Mouse (Mus musculus) intestine, embryonic 16.5 days (tissue): ENCODE measurements around the gene Stpg2. TPM values are rescaled to one million over a fixed set of nuclear protein-coding genes. Genes with fewer than 3 reads are reported as not detected.

Source experiments
- ATAC-seq: fragments of 200-750 bp; cut with Nextera tagmentation; 2 replicates; pipeline ENCODE4 v1.8.0; 2017; ENCODE audit warnings: moderate TSS enrichment, moderate library complexity
- H3K27ac ChIP-seq: fragments of 300-500 bp; sonication (generic); 2 replicates; pipeline ENCODE4 v1.5.1; 2014; ENCODE audit warnings: mild to moderate bottlenecking, low read length
- H3K27me3 ChIP-seq: fragments of 300-500 bp; sonication (generic); replicated peaks from 2 replicates; pipeline ENCODE4 v1.6.1; 2014; ENCODE audit warnings: low read length, control low read depth, mixed read lengths; ENCODE audit not compliant: control insufficient read depth, insufficient read depth
- H3K36me3 ChIP-seq: fragments of 300-500 bp; sonication (generic); 2 replicates; pipeline ENCODE4 v1.6.1; 2014; ENCODE audit warnings: low read length, control low read depth; ENCODE audit not compliant: control insufficient read depth, insufficient read depth
- H3K4me1 ChIP-seq: fragments of 300-500 bp; sonication (generic); 2 replicates; pipeline ENCODE4 v1.6.1; 2014; ENCODE audit warnings: low read length, control low read depth, mixed read lengths; ENCODE audit not compliant: control insufficient read depth, insufficient read depth
- H3K4me2 ChIP-seq: fragments of 300-500 bp; sonication (generic); 2 replicates; pipeline ENCODE4 v1.6.1; 2014; ENCODE audit warnings: low read depth, low read length, control low read depth
- H3K4me3 ChIP-seq: fragments of 300-500 bp; sonication (generic); 2 replicates; pipeline ENCODE4 v1.5.1; 2014; ENCODE audit warnings: mild to moderate bottlenecking, low read length
- H3K9ac ChIP-seq: fragments of 300-500 bp; sonication (generic); 2 replicates; pipeline ENCODE4 v1.6.1; 2014; ENCODE audit warnings: low read depth, low read length
- H3K9me3 ChIP-seq: fragments of 300-500 bp; sonication (generic); 2 replicates; pipeline ENCODE4 v1.6.1; 2016; ENCODE audit warnings: low read length, control low read depth; ENCODE audit not compliant: control insufficient read depth
- WGBS: fragments of 180-500 bp; shearing (Covaris S2); extraction: QIAGEN DNeasy Blood & Tissue Kit; methylation state at CpG from one replicate; pipeline ENCODE4 v1.1.7; 2014; 5-methylcytosine and 5-hydroxymethylcytosine counted together
- polyA plus RNA-seq: library from polyadenylated mRNA; unstranded; fragments of >200 nt; fragmentation: Nextera tagmentation; extraction: Ambion mirVana; gene quantifications from 2 replicates; pipeline ENCODE4 v1.2.1, GENCODE M21; 2015

The Stpg2 gene
- not detected in 2 replicates for polyA plus RNA-seq

DNA sequence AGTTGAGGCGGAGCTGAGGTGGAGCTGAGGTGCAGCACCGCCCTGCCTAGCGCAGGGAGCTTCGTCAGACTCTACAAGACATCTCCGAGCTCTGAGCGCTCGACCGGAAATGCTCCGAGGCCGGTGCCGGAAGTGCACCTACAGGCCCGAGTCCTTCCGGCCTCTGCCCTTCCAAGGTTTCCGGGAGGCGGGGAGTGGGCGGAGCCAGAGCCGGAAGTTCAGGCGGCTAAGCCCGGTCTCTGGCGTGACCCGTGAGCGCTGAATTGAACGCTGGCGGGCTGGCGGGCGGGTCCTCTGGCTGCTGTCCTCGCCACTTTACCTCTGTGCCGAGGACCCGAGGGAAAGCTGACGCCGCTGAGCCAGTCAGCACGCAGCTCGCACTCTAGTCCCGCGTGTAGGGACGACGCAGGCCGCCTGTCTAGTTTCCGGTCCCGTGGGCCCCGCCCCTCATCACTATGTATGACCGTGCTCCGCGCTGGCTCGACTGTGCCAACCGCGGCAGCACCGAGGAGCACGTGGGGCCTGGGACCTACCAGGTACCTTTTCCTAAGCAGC lies at the start of gene Stpg2:
Gene Stpg2, plus strand, starts transcription at position 251 of the 555 bp plus-strand sequence.
- ATAC-seq: peak; percentile 100
- Histone ChIP-seq H3K27me3 (no peaks in the 10 kb centered on the region; the same call in 1 of the 2 replicates), H3K4me1 (no peaks in the 10 kb centered on the region; the same call in 1 of the 2 replicates), H3K9me3 (no peaks in the 10 kb centered on the region), H3K4me2 (peak within 1 kb of the TSS; percentile 65), H3K9ac (peak within 1 kb of the TSS; percentile 81), H3K4me3 (peak within 1 kb of the TSS; percentile 71), H3K27ac (peak within 1 kb of the TSS; percentile 96), H3K36me3 (no peaks in the 10 kb centered on the region)
- 1% methylated on average over 49 of the region's 49 CpGs for WGBS

DNA sequence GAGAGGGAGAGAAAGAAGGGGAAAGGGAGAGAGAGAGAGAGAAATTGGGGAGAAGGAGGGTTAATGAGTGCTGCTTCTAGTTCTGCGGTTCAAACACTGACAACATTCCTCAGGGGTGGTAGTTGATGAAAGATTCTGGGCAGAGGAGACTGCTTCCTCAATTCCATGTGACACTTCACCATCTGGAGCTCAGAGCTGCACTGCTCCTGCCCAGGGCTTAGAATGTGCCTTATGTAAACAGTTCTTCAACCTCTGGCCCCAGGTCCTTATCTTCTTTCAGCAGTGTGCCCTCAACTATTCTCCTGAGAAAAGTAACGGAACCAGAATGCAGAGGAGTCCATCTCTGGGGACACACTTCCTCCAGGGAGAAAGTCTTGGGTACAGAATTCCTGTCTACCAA lies 43.3 kb upstream of the Stpg2 start:
- 34% methylated on average over 2 of the region's 2 CpGs for WGBS
- H3K27me3 ChIP-seq: no peaks in the 10 kb centered on the region
- no peaks in the 10 kb centered on the region for H3K36me3 ChIP-seq
- ATAC-seq: no peak
- H3K9ac ChIP-seq: no peak overlapping the region
- H3K4me1 ChIP-seq: no peaks in the 10 kb centered on the region
- no peak overlapping the region for H3K4me2 ChIP-seq
- no peak overlapping the region for H3K27ac ChIP-seq
- no peaks in the 10 kb centered on the region for H3K9me3 ChIP-seq
- no peak overlapping the region for H3K4me3 ChIP-seq

GRCm38 (mm10) chr3:139162658-139163057 lies 42.8 kb upstream of the Stpg2 start:
- Histone ChIP-seq H3K4me1 (no peaks in the 10 kb centered on the region), H3K9me3 (no peaks in the 10 kb centered on the region), H3K27ac (no peak overlapping the region), H3K4me2 (no peak overlapping the region), H3K4me3 (no peak overlapping the region), H3K9ac (no peak overlapping the region), H3K36me3 (no peaks in the 10 kb centered on the region), H3K27me3 (no peaks in the 10 kb centered on the region)
- no peak for ATAC-seq
- WGBS: 78% methylated on average over 4 of the region's 4 CpGs

DNA sequence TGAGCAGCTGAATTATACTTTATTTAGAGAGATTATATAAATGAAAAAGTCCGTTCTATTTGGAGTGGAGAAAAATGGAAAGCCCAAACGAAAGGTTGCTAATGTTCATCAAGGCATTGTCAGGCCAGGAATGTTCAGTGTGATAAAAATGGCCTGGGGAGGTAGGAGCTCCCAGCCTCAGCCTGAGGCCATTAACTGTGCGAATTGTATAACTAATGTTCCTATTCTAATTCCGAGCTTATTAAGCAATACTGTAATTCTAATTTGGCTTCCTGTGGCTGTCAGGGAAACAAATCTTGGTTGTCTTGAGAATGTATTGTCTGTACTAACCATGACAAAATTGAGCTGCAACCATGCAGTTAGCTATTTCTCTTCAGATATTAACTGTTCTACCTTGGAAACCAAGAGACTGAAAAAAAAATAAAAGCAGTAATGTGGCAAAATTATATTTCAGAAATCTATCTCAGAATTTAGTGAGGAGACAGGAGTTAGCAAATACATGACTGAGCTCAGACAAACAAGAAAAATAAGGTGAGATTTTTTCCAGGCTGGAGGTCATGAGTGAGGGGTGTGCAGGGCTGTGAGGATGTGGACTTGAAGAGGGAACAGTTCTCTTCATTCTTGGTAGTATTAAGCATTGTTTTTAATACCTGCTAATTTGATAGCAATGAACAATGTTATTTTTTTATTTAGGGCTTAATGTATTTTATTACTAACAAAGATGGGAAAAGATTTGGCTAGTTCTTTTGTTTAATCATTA lies 36.8 kb upstream of the Stpg2 start:
- no peak for ATAC-seq
- no peaks in the 10 kb centered on the region for H3K27me3 ChIP-seq
- no peak overlapping the region for H3K9ac ChIP-seq
- no peak overlapping the region for H3K4me3 ChIP-seq
- H3K4me2 ChIP-seq: no peak overlapping the region
- no peaks in the 10 kb centered on the region for H3K9me3 ChIP-seq
- no peaks in the 10 kb centered on the region for H3K36me3 ChIP-seq
- 57% methylated on average over 4 of the region's 4 CpGs for WGBS
- no peaks in the 10 kb centered on the region for H3K4me1 ChIP-seq
- no peak overlapping the region for H3K27ac ChIP-seq

GRCm38 (mm10) chr3:139169740-139170139 lies 35.8 kb upstream of the Stpg2 start:
- Histone ChIP-seq H3K36me3 (no peaks in the 10 kb centered on the region), H3K27me3 (no peaks in the 10 kb centered on the region), H3K9me3 (no peaks in the 10 kb centered on the region), H3K4me1 (no peaks in the 10 kb centered on the region), H3K4me2 (no peak overlapping the region), H3K9ac (no peak overlapping the region), H3K4me3 (no peak overlapping the region), H3K27ac (no peak overlapping the region)
- WGBS: 48% methylated on average over 1 of the region's 1 CpGs
- ATAC-seq: no peak

- no peaks in the 10 kb centered on the region for H3K36me3 ChIP-seq
- H3K9ac ChIP-seq: no peak overlapping the region
- no peak for ATAC-seq
- H3K9me3 ChIP-seq: no peaks in the 10 kb centered on the region
- no peaks in the 10 kb centered on the region for H3K4me1 ChIP-seq
- 71% methylated on average over 1 of the region's 1 CpGs for whole genome bisulfite sequencing
- no peak overlapping the region for H3K4me3 ChIP-seq
- no peak overlapping the region for H3K4me2 ChIP-seq
- H3K27me3 ChIP-seq: no peaks in the 10 kb centered on the region
- no peak overlapping the region for H3K27ac ChIP-seq
Measured at GRCm38 (mm10) chr3:139176936-139177335, 28.6 kb upstream of the Stpg2 start.

GRCm38 (mm10) chr3:139191541-139191940 lies 14.0 kb upstream of the Stpg2 start:
- Histone ChIP-seq H3K27me3 (no peaks in the 10 kb centered on the region), H3K9me3 (no peaks in the 10 kb centered on the region), H3K4me1 (no peaks in the 10 kb centered on the region), H3K36me3 (no peaks in the 10 kb centered on the region), H3K4me3 (no peak overlapping the region), H3K9ac (no peak overlapping the region), H3K27ac (no peak overlapping the region), H3K4me2 (no peak overlapping the region)
- WGBS: 83% methylated on average over 1 of the region's 1 CpGs
- no peak for ATAC-seq

DNA sequence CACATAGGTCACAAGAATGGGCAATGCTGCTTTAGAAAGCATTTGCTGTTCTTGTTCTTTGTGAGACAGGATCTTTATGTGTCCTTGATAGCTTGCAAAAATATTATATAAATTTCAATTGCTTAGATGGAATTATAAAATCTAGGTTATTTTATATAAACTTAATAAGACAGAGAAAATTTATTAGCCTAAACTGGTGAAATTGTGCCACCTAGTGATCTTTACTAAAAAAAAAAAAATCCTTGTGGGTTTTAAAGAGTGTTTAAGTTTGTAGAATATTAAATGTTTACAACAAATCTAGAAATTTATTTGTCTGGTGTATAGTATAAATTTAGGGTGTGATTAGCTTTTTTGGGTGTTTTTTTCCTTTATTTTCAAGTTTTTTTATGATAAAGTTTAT lies 11.6 kb upstream of the Stpg2 start:
- no peak overlapping the region for H3K4me3 ChIP-seq

GRCm38 (mm10) chr3:139198412-139198811 lies 7.1 kb upstream of the Stpg2 start:
- no peak overlapping the region for H3K4me3 ChIP-seq
- 54% methylated on average over 3 of the region's 3 CpGs for WGBS

More for the DNA sequence above, 11.6 kb upstream of the Stpg2 start:
- Histone ChIP-seq H3K4me2 (no peak overlapping the region), H3K9me3 (no peaks in the 10 kb centered on the region), H3K4me1 (no peaks in the 10 kb centered on the region), H3K27me3 (no peaks in the 10 kb centered on the region), H3K36me3 (no peaks in the 10 kb centered on the region), H3K27ac (no peak overlapping the region), H3K9ac (no peak overlapping the region)
- no peak for ATAC-seq

More at GRCm38 (mm10) chr3:139198412-139198811, 7.1 kb upstream of the Stpg2 start:
- no peak overlapping the region for H3K4me2 ChIP-seq
- H3K9me3 ChIP-seq: no peaks in the 10 kb centered on the region
- no peak overlapping the region for H3K9ac ChIP-seq
- H3K36me3 ChIP-seq: no peaks in the 10 kb centered on the region
- no peak for ATAC-seq
- no peak overlapping the region for H3K27ac ChIP-seq
- no peaks in the 10 kb centered on the region; the same call in 1 of the 2 replicates for H3K27me3 ChIP-seq
- no peaks in the 10 kb centered on the region for H3K4me1 ChIP-seq
